Mouse (Mus musculus): ENCODE data around the gene Zbtb25. TPM values are rescaled to one million over a fixed set of nuclear protein-coding genes. Genes with fewer than 3 reads are reported as not detected.

Gene Zbtb25
- polyA plus RNA-seq, 1 experiment from 2014 or later, result 19.4 TPM

- ATAC-seq (ENCODE audit: insufficient number of reproducible peaks, low FRiP score, low TSS enrichment, low read depth), result no peak
- Histone ChIP-seq H3K4me1 (no peaks in the 10 kb centered on the region), H3K27me3 (no peaks in the 10 kb centered on the region), H3K4me3 (replicated peaks) (no peak overlapping the region), H3K4me2 (replicated peaks) (no peak overlapping the region), H3K9me3 (replicated peaks) (no peaks in the 10 kb centered on the region), H3K27ac (replicated peaks) (no peak overlapping the region), H3K9ac (no peak overlapping the region), H3K36me3 (no peaks in the 10 kb centered on the region)
- 90% methylated on average over 5 of the region's 5 CpGs for WGBS
Observed at GRCm38 (mm10) chr12:76333688-76334087, 35.7 kb downstream of the Zbtb25 start.

GRCm38 (mm10) chr12:76328567-76329354, 40.6 kb downstream of the Zbtb25 start:
- H3K9me3 ChIP-seq (replicated peaks), result no peaks in the 10 kb centered on the region
- H3K9ac ChIP-seq, result no peak overlapping the region
- no peaks in the 10 kb centered on the region for H3K27me3 ChIP-seq
- no peaks in the 10 kb centered on the region for H3K36me3 ChIP-seq
- H3K4me2 ChIP-seq (replicated peaks), result no peak overlapping the region
- H3K4me1 ChIP-seq, result 0 out of 2 replicates have a peak, but pooled peaks cover 14% of the 10 kb centered on the region
- no peak for ATAC-seq (ENCODE audit: insufficient number of reproducible peaks, low FRiP score, low TSS enrichment, low read depth)
- H3K4me3 ChIP-seq (replicated peaks), result no peak overlapping the region
- WGBS, result 87% methylated on average over 6 of the region's 6 CpGs
- no peak overlapping the region for H3K27ac ChIP-seq (replicated peaks)

DNA sequence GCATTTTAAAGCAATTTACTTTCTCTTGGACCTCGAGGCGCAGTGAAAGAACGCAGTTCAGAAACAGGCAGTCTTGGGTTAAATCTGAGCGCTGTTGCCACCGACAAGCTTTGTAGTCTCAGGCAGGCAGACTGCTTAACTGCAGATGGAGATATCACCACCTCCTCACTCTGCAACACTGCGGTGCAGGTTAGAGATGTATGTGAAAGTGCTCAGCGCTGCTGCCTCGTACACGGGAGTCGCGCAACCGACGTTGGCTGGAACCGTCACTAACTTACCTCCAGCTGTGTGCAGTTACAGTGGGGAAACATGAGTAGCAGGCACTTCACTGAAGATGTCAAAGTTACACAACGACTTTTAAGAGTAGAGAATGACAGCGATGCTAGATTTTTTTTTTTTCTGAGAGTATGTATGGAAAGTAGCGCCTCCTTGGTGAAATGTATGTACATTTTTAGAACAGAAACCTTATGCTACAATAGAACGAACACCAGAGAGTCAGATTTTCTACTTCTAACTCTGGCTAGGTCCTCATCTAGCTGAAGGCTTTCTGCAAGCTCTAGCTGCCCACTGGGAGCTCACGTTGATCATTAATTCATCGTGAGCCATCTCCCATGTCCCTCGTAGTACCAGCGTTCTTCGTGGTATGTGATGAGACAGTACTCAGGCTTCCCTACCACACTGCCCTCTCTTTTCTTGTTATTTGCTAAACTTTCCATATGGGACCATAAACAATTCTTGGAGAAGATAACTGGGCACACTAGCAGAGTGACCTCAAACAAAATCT, 42.8 kb downstream of the Zbtb25 start:
- H3K9me3 ChIP-seq (replicated peaks), result no peaks in the 10 kb centered on the region
- WGBS, result 79% methylated on average over 23 of the region's 23 CpGs
- H3K27me3 ChIP-seq, result no peaks in the 10 kb centered on the region
- 0 out of 2 replicates have a peak, but pooled peaks cover 14% of the 10 kb centered on the region for H3K4me1 ChIP-seq
- H3K4me2 ChIP-seq (replicated peaks), result no peak overlapping the region
- ATAC-seq (ENCODE audit: insufficient number of reproducible peaks, low FRiP score, low TSS enrichment, low read depth), result no peak
- H3K27ac ChIP-seq (replicated peaks), result no peak overlapping the region
- 0 out of 2 replicates have a peak, but pooled peaks cover 6% of the 10 kb centered on the region for H3K36me3 ChIP-seq
- no peak overlapping the region for H3K9ac ChIP-seq
- H3K4me3 ChIP-seq (replicated peaks), result no peak overlapping the region

- ATAC-seq (ENCODE audit: insufficient number of reproducible peaks, low FRiP score, low TSS enrichment, low read depth), result peak; percentile 93
- no peaks in the 10 kb centered on the region for H3K9me3 ChIP-seq (replicated peaks)
- no peak within 1 kb of the TSS for H3K27ac ChIP-seq (replicated peaks)
- H3K4me1 ChIP-seq, result 0 out of 2 replicates have a peak, but pooled peaks cover 14% of the 10 kb centered on the region
- H3K4me2 ChIP-seq (replicated peaks), result peak within 1 kb of the TSS; percentile 97
- peak within 1 kb of the TSS; percentile 37 for H3K9ac ChIP-seq
- peaks cover 17% of the 10 kb centered on the region; the same call in 1 of the 2 replicates for H3K36me3 ChIP-seq
- peak within 1 kb of the TSS; percentile 60 for H3K4me3 ChIP-seq (replicated peaks)
- WGBS, result 1% methylated on average over 53 of the region's 53 CpGs
- H3K27me3 ChIP-seq, result no peaks in the 10 kb centered on the region
Observed at GRCm38 (mm10) chr12:76324679-76325431, 44.5 kb downstream of the Zbtb25 start, which contains the start of gene Akap5. Gene Akap5 (plus strand): TSS chr12:76324891.

DNA sequence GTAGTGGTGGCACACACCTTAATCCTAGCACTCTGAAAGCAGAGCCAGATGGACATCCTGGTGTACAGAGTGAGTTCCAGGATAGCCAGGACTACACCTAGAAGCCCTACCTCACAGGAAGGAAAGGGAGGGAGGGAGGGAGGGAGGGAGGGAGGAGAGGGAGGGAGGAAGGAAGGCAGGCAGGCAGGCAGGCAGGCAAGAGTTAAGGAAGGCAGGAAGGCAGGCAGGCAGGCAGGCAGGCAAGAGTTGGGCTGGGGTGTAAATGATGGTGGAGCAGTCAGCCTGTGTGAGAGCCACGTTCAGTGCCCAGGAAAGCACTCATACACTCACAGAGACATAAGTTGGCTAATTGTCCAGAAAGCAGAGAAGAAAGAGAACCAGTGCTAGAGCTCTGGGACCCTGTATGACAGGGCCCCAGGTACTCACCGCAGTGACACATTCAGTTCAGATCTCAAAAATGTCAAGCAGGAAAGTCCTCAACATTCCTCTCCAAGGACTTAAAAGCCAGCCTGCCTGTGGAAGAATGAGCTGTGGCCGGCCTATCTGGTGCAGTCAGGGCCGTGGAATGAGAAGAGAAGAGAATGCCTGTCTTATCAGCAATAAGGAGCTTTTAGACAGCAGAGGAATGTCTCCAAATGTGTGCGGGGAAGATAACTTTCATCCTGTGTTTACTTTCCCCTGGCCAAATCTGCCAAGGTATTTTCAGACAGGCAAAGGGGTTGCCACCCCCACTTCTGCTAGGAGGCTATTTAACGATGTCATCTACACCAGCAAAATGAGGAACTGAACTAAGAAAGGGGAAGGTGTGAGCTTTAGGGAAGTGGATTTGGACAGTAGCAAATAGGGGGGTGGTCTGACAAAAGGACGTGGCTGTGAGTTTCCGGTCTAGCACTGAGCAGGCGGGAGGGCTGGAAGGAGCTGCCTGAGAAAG, 50.9 kb downstream of the Zbtb25 start:
- Histone ChIP-seq H3K27me3 (no peaks in the 10 kb centered on the region), H3K27ac (replicated peaks) (no peak overlapping the region), H3K4me2 (replicated peaks) (no peak overlapping the region), H3K9ac (no peak overlapping the region), H3K36me3 (peaks cover 52% of the 10 kb centered on the region), H3K9me3 (replicated peaks) (no peaks in the 10 kb centered on the region), H3K4me1 (no peaks in the 10 kb centered on the region), H3K4me3 (replicated peaks) (no peak overlapping the region)
- WGBS, result 71% methylated on average over 9 of the region's 9 CpGs
- ATAC-seq (ENCODE audit: insufficient number of reproducible peaks, low FRiP score, low TSS enrichment, low read depth), result no peak

DNA sequence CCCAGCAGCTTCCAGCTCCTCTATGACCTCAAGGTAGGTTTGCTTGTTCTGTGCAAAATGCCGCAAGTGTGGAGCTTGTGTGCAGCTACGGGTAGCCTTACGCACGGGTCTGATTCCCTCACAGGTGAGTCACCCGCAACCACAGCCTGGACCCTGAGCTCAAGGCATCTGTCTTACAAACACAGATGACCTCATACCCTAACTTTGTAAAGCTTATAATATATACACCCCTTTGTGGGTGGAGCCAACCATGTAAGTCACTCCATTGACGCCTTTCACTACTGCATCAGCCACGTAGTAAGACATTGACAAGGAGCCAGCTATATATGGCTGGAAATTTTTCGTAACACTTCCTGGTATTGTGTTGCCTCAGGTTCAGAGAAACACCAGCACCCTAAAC, 57.5 kb downstream of the Zbtb25 start:
- Histone ChIP-seq H3K9ac (no peak overlapping the region), H3K27ac (replicated peaks) (no peak overlapping the region), H3K9me3 (replicated peaks) (no peaks in the 10 kb centered on the region), H3K4me1 (0 out of 2 replicates have a peak, but pooled peaks cover under 1% of the 10 kb centered on the region), H3K4me3 (replicated peaks) (no peak overlapping the region), H3K27me3 (no peaks in the 10 kb centered on the region), H3K36me3 (peaks cover 33% of the 10 kb centered on the region), H3K4me2 (replicated peaks) (no peak overlapping the region)
- WGBS, result 92% methylated on average over 8 of the region's 8 CpGs
- no peak for ATAC-seq (ENCODE audit: insufficient number of reproducible peaks, low FRiP score, low TSS enrichment, low read depth)

DNA sequence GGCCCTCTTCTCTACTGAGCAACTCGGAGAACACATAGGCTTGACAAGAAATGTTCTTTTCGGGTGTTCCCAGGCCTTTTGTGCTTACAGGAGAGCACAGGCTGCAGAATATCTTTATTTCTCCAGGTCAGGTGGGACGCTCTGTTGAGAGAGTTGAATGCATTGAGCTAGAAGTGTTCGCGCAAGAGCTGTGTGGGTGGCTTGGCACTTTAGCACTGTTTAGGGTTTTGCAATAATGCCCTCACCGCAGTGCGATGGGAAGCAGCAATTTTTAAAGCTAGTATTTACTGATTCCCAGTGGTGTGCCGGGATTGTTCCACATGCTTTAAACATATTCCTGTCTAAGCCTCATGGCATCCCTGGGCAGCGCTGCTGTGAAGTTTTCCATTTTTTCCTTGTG, 58.2 kb downstream of the Zbtb25 start:
- WGBS, result 91% methylated on average over 9 of the region's 9 CpGs
- Histone ChIP-seq H3K27me3 (no peaks in the 10 kb centered on the region), H3K9me3 (replicated peaks) (no peaks in the 10 kb centered on the region), H3K36me3 (peaks cover 35% of the 10 kb centered on the region), H3K9ac (no peak overlapping the region), H3K4me1 (peaks cover 6% of the 10 kb centered on the region; the same call in 1 of the 2 replicates), H3K27ac (replicated peaks) (no peak overlapping the region), H3K4me3 (replicated peaks) (no peak overlapping the region), H3K4me2 (replicated peaks) (no peak overlapping the region)
- ATAC-seq (ENCODE audit: insufficient number of reproducible peaks, low FRiP score, low TSS enrichment, low read depth), result no peak

DNA sequence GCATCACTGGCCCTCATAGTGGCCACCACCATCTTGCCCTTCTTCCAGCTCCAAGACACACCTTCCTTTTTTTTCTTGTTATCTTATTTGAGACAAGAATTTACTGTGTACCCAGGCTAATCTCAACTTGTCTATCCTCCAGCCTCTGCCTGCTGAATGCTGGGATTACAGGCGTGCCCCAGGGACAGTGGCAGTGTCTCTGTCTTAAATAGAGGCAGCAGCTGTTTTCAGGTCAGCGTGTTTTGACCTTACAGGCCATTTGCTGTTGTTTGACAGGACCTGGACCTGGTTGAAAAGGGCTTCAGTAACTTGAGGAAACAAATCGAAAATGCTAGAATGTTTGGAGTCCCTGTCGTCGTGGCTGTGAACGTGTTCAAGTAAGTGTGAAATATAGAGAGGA, 58.8 kb downstream of the Zbtb25 start:
- ATAC-seq (ENCODE audit: insufficient number of reproducible peaks, low FRiP score, low TSS enrichment, low read depth), result no peak
- H3K27ac ChIP-seq (replicated peaks), result no peak overlapping the region
- no peak overlapping the region for H3K9ac ChIP-seq
- no peak overlapping the region for H3K4me3 ChIP-seq (replicated peaks)
- H3K9me3 ChIP-seq (replicated peaks), result no peaks in the 10 kb centered on the region
- H3K27me3 ChIP-seq, result no peaks in the 10 kb centered on the region
- H3K4me1 ChIP-seq, result peaks cover 6% of the 10 kb centered on the region; the same call in 1 of the 2 replicates
- 71% methylated on average over 6 of the region's 6 CpGs for WGBS
- no peak overlapping the region for H3K4me2 ChIP-seq (replicated peaks)
- H3K36me3 ChIP-seq, result peaks cover 35% of the 10 kb centered on the region

- no peak for ATAC-seq (ENCODE audit: insufficient number of reproducible peaks, low FRiP score, low TSS enrichment, low read depth)
- no peak overlapping the region for H3K4me2 ChIP-seq (replicated peaks)
- H3K9me3 ChIP-seq (replicated peaks), result no peaks in the 10 kb centered on the region
- peaks cover 6% of the 10 kb centered on the region; the same call in 1 of the 2 replicates for H3K4me1 ChIP-seq
- H3K27me3 ChIP-seq, result no peaks in the 10 kb centered on the region
- H3K9ac ChIP-seq, result no peak overlapping the region
- WGBS, result 87% methylated on average over 6 of the region's 6 CpGs
- peaks cover 30% of the 10 kb centered on the region for H3K36me3 ChIP-seq
- H3K27ac ChIP-seq (replicated peaks), result no peak overlapping the region
- H3K4me3 ChIP-seq (replicated peaks), result no peak overlapping the region
Observed at GRCm38 (mm10) chr12:76310007-76310406, 59.4 kb downstream of the Zbtb25 start.

- Histone ChIP-seq H3K9ac (no peak overlapping the region), H3K27me3 (no peaks in the 10 kb centered on the region), H3K9me3 (replicated peaks) (no peaks in the 10 kb centered on the region), H3K4me2 (replicated peaks) (no peak overlapping the region), H3K36me3 (peaks cover 27% of the 10 kb centered on the region; the same call in 1 of the 2 replicates), H3K4me1 (peaks cover 11% of the 10 kb centered on the region), H3K27ac (replicated peaks) (peak overlapping the region; percentile 39; the same call in 1 of the 2 replicates), H3K4me3 (replicated peaks) (no peak overlapping the region)
- WGBS, result 84% methylated on average over 5 of the region's 5 CpGs
- ATAC-seq (ENCODE audit: insufficient number of reproducible peaks, low FRiP score, low TSS enrichment, low read depth), result no peak
Observed at GRCm38 (mm10) chr12:76308436-76308835, 61.0 kb downstream of the Zbtb25 start.

All from embryonic facial prominence, embryonic 15.5 days (tissue).